Mouse (Mus musculus) kidney, adult 8-10 months (tissue): ENCODE measurements around the gene Ppp4c.

ENCODE experiments used
- DNase-seq, 2 experiments: peaks; one replicate each; pipeline ENCODE4 v3.0.0; 2022

The Ppp4c gene

DNA sequence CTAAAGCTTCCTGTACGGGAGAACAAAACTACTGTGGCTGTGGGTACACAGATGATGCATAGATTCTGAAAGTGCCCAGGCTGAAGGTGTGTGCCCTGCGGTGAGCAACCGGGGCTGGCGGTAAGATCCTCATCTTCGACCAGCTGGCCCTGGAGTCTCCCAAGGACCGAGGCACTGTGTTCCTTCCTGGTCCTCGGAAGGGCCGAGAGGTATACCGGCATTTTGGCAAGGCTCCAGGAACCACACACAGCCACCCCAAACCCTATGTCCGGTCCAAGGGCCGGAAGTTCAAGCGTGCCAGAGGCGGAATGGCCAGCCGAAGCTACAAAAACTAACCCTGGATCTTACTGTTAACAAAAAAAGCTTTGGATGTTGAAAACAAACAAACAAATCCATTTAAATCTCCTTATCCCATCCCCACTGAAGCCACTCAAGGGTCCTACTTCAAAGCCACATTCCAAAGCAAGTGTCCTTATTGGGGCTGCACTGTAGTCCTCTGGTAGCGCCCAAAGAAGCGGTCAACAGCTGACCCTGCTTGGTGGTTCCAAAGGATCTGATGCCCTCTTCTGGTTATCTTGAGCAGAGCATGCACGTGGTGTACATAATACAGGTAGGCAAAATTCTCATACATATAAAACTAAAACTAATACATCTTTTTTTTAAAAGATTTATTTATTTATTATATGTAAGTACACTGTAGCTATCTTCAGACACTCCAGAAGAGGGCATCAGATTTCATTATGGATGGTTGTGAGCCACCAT, 42.5 kb downstream of the Ppp4c start:
- DNase-seq, result no peak

DNA sequence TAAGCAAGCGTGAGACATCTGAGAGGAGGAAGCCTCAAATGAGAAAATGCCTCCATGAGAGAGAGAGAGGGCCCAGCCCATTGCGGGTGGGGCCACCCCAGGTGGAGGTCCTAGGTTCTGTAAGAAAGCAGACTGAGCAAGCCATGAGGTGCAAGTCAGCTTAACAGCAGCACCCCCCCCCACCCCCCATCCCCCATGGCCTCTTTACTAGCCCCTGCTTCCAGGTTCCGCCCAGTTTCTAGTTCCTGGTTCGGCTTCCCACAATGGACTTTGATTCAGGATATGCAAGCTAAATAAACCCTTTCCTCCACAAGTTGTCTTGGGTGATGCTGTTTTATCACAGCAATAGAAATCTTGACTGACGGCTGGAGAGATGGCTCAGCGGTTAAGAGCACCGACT, 43.5 kb downstream of the Ppp4c start:
- no peak for DNase-seq

DNA sequence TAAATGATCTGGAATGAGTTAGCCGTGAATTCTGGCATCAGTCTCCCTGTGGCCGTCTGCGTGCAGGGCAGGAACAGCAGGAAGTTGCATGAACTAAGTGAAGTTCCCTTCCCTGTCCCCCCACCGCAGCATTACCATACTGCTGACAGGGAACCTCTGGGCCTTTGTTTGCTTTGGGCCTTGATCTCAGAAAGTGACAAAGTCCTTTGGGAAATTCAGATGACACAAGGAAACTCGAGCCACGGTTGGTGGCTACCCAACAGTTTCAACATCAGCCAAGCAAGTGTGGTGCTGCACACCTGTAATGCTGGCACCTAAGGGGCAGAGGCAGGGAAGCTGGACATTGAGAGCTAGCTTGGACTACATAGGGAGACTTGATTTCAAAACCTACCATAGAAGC, 45.5 kb downstream of the Ppp4c start:
- no peak for DNase-seq

DNA sequence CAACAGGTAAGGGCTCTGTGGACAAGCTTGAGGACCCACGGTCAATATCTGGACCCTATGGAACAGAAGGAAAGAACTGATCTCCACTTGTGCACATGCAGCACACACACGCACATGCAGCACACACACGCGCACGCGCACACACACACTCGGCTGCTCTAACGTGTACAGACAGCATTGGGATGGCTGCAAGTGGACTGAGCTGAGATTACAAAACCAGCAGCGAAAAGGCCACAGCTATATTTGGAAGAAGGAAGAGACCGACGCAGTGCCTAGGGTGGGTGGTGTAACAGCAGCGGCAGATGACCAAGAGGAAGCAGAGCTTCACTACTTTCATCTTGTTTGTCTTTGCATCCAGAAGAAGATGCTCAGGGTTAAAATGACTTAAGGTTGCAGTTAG, 46.2 kb downstream of the Ppp4c start:
- no peak for DNase-seq

DNA sequence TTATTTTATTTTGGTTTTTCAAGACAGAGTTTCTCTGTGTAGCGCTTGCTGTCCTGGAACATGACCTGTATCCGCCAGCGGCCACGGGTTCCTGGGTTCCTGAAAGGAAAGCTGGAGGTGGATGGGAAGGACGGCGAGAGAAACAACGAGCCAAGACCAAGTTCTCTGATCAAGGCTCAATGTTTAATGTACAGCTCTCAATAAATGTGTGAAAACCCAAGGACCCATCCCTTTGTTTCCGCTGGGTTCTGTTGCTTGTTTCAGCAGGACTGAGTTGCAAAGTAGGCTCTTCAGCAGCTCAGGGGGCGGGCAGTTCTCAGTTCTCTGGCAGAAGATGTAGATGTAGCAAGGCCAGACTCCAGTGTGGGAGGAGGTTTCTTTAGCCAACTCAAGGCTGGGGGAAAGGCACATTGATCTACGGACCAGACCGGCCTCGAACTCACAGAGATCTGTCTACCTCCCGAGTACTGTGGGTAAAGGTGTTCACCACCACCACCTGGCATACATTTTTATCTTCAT, 50.3 kb downstream of the Ppp4c start:
- no peak for DNase-seq

DNA sequence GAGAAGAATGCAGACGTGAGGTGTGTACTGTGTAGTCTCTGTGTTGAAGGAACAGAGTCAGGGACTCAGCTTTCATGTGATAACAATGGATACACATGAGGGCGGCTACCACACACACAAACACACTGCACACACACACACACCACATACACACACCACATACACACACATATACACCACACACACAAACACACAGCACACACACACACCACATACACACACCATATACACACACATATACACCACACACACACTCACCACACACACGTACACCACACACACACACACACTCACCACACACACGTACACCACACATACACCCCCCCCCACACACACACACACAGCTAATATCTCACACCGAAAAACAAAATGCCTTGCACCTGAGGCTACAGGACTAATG, 50.8 kb downstream of the Ppp4c start:
- no peak for DNase-seq

DNA sequence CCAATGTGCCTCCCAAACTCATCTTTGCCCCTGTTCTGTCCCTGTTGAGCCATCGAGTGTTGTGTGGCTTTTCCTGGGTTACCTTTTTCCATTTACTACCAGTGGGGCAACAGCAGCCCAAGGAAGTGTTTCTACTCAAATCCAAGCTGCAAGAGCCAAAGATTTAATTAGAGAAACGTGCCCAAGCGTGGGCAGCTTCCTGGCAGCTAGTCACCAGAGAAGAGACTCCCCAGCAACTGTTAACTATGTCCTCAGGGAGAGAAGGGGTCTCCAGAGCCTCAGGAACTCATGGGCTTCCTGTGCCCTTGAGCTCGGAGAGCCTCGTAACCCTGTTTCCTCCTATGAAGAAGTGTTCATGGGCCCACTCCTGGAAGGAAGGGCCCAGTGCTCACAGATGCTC, 51.3 kb downstream of the Ppp4c start:
- DNase-seq, result no peak

DNA sequence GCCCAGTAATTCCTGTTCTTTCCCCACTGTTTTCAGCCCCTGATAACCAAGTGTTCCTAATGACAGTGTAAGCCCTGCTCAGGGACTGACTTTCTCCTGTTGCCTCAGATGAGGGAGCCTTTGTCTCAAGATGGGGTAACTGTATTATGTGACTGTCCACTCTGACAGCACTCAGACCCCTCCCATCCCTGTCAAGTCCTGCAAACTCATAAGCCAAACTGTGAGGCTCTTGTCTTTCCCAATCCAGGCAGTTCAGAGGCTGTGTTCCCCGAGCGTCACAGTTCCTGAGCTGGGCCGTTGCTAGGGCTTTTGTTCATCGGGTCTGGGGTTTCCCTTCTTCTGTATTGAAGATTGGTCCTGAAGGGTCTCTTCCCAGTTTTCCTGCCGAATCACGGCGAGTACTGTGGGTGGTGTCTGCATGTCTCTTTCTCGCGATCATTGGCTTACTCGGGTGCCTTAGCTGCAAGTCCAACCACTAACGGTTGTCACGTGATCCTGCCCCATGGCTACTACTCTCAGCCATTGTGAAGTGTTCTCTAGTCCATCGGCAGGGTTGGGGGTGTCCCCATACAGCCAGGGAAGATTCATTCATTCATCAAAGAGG, 52.1 kb downstream of the Ppp4c start:
- DNase-seq, result no peak

DNA sequence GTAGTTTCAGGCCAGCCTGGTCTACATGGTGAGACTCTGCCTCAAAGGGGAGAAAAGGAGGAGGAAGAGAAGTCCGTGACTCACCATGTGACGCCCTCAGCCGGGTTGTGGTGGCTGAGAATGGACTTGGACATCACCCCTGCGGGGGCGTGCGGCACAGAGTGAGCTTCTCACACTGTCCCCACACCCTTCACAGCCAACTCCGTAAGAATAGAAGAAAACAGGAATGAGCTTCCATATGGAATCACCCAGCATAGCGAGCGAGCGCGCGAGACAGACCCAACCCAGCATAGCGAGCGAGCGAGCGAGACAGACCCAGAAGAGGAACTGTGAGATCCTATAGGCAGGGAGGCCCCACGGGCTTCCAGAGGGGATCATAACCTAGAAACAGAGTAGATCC, 52.7 kb downstream of the Ppp4c start:
- DNase-seq, result no peak

DNA sequence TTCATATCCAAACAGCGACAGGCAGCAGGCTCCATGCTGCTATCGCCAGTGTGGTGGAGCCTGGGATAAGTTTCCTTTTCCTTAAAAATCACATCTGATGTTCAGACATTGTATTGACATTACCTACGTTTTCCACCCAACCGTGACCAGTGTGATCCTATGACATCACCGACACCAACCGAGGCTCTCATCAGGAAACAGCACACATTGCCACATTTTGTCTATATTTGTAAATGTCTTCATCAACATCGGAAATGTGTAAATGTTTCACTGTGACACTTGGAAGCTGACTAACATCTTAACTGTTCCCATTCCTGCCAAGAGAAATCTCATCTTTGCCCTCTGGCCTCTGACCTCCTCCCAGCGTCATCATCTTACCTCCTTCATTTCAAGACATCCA, 56.2 kb downstream of the Ppp4c start:
- no peak for DNase-seq
